Mouse (Mus musculus) retina, adult 2 months (tissue): ENCODE results near the gene Dbn1.

Experiments used
- DNase-seq: peaks from one replicate; pipeline ENCODE4 v3.0.0-alpha.2; 2012; ENCODE audit warnings: low read depth, low spot score

Dbn1 gene

GRCm38 (mm10) chr13:55478036-55478435, 9.9 kb downstream of the Dbn1 start:
- no peak for DNase-seq

- DNase-seq: no peak
These were observed 10.4 kb downstream of the Dbn1 start for GRCm38 (mm10) chr13:55477492-55477891.

- DNase-seq: no peak
These were observed 11.7 kb downstream of the Dbn1 start for GRCm38 (mm10) chr13:55476256-55476655.

GRCm38 (mm10) chr13:55475750-55476149, 12.2 kb downstream of the Dbn1 start:
- no peak for DNase-seq

DNA sequence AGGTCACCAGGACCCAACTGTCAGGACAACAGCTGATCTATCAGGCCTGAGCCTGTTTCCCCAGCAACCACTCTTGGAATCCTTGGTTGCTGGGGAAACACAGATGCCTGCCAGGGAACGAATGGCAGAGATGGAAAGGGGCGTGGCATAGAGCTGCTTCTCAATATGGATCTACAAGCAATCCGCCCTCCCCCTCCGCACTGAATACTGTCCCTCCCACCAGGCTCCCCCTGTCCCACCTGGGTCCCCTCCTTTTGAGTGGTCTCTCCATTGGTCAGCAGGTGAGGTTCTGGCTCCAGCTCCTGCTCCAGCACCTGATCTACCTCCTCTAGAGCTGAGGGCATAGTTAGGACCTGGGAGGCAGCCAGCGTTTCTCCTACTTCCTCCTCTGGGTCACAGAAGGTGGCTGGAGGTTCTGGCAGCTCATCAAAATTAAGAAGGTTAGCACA, 13.3 kb downstream of the Dbn1 start:
- DNase-seq: no peak

GRCm38 (mm10) chr13:55473961-55474360, 13.9 kb downstream of the Dbn1 start:
- no peak for DNase-seq

DNA sequence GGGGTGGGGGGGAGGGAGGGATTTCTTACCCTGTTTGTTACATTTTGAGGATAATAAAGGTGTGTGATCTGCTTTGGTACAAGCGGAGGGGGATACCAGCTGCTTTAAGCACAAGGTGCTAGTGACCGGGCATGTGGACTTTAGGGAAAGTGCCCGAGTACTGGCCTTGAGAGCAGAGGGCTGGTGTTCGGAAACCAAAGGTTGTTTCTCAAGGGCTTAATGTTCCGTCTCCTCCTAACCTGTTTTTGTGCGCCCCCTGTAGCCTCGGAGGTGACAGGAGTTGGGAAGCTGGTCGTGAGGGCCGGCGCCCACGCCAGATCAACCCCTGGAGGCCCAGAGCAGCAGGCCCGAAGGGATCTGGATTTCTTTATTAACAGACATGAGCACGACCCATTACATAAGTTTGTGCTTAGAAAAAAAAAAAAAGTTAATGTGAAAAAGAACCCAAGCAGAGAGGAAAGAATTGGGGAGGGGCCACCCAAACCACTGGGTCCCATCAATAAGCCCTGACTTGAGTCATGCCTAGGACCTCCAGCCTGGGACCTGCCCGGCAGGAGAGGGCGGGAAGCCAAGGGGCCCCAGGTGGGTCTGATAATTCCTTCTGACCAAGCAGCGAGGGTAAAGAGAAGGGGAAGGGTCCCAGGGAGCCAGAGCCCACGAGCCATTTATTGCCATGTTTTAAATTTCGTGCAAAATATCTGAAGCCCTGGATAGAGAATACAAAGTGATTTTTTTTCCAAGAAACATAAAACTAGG, 14.7 kb downstream of the Dbn1 start:
- DNase-seq: no peak

- no peak for DNase-seq
These were observed 15.5 kb downstream of the Dbn1 start for GRCm38 (mm10) chr13:55472132-55473022.

DNA sequence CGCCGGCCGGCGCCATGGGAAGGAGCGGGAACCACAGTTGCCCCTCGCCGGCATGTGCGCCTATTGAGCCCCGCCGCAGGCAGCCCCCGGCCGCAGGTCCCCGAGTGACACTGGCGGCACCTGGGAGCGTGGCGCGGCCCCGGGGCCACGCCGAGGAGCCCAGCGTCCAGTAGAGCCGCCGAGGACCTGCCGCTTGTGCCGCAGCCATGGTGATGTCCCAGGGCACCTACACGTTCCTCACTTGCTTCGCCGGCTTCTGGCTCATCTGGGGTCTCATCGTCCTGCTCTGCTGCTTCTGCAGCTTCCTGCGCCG, 16.1 kb downstream of the Dbn1 start:
- DNase-seq: no peak

- no peak for DNase-seq
These were observed 16.6 kb downstream of the Dbn1 start for GRCm38 (mm10) chr13:55471156-55471818.

DNA sequence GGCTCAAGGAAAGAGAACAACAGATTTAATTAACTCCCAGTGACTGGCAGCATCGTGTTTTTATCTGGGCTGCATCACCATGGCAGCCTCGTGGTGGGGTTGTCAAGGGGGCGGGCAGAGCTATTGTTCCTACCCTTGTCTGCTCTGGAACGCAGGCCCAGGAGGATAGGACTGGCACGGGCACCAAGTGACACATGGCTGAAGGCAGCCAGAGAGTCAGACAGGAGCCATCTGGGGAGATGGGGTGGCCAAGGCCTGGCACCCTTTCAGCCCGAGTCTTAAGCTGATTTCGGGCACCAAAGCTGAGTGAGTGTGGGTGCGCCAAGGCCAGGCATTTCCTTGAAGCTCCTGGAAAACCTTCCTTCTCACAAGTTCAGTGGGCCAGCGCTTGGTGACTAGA, 17.5 kb downstream of the Dbn1 start:
- DNase-seq: no peak

DNA sequence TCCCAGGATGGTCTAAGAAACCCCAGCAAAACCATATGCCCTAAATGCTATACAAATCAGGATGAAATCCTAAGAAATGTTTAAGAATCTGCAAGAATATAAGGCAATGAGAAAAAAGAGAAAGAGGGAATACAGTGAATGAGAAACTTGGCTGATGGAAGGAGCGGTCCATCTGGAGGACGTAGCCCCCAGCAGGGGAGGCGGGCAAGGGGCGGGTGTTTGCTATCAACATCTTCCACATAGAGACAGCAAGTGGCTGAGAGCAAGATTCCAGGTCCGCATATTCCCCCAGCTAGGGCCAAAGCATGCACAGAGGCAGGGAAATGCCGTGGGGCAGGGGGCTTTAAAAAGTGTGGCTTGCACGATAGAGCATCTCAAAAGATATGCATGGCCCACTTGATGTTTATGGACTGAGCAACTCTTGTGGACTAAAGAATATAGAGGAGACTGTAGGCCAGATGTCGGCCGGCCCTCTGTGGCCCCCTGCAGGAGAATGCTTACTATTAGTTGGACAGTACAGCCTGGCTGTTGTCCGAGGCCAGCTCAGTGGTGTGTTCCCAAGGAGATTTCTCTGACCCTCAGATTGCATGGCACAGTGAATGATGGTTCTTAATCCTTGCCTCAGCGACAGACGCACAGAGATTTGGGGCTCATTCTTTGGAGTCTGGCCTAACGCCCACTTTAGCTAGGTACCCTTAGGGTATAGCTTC, 18.9 kb downstream of the Dbn1 start:
- DNase-seq: no peak

DNA sequence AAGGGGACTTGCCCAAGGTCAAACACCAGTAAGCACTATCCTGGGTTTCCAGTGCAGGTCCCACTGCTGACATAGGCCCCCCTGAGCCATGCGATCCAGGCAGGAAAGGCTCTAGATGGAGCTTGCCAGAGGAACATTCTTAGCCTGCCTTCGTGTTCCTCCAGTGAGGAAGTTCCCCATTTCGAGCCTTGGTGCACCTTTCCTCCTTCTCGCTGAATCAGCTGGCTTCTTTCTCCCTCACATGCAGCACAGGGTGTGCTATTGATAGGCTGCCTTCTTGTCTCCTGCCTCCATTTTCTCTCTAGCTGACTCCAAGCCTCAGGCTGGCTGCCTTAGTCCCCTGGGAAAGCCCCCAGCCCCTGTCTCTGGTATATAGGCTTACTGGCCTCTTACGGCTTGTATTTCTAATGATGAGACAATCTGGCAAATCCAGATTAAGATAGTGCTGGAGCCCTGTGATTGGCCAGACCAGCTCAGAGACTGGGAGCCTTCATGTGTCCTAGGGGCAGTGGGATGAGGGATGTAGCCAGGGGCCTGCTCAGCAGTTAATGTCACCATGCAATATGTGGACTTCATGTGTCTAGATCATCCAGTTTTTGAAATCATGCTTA, 22.0 kb downstream of the Dbn1 start:
- DNase-seq: no peak

DNA sequence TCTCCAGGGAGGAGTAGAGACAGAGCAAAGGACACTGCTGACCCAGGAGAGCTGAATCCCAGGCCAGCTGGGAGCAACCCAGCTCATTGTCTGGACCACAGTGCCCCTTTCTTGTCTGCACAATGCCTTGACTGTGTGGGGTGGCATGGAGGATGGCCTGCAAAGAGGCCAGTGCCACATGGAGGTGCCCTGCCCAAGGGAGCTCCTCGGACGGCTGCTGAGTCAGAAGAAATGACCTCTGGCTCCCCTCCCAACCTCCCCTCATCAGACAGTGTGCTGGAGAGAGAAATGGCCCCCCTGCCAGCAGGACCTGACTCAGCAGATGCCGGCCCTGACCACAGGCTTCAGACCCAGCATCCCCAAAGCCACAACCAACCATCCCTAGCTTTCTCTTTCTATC, 22.7 kb downstream of the Dbn1 start:
- DNase-seq: no peak

GRCm38 (mm10) chr13:55464027-55464884, 23.7 kb downstream of the Dbn1 start, which contains the start of gene Prr7:
Prr7 (plus strand) TSS chr13:55464267.
- no peak for DNase-seq

- no peak for DNase-seq
These were observed 24.4 kb downstream of the Dbn1 start for GRCm38 (mm10) chr13:55463399-55464026.

DNA sequence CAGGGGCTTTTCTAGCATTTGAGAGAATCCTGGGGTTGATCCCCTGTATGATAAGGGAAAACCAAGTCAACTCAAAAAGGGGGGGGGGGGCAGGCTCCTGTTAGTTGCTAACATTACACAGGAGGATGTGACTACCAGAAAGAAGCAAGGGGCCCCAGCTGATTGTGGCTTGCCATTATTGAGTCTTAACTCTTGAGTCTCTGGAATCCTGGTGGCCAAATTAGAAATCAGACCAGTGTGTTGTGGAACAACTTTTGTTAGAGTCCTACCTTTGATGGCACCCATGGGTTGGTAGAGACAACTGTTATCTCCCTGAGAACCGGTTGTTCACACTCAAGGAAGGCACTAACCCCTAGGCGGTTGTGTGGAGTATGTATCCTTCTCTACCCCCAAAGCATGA, 24.9 kb downstream of the Dbn1 start:
- DNase-seq: no peak

DNA sequence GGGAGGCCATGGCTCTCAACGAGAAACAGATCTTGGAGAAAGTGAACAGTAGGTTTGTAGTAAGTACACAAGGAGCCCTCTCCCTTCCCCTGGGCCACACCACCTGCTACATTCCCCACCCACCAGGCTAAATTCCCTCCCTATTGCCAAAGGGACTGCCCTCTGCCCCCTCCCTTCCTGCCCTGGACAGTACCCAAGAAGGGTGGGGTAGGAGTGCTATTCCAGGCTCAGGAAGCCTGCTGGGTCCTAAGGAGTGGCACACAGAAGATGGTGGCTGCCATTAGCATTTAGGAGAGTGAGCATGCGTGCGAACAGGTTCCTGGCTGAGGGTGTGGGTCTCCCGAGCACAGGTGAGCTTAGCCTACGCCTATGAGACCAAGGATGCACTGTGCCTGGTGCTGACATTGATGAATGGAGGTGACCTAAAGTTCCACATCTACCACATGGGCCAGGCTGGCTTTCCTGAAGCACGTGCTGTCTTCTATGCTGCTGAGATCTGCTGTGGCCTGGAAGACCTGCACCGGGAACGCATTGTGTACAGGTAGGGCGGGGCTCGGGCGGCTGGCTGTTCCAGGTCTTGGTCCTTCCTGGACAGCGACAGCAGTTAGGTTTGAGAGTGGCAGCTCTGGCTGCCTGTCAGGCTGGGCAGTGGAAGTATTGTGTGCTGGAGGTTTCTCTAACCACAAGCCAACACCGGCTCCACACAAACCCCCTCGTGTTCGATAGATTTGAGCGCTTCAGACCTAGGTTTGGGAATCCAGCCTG, 35.9 kb downstream of the Dbn1 start:
- DNase-seq: no peak

DNA sequence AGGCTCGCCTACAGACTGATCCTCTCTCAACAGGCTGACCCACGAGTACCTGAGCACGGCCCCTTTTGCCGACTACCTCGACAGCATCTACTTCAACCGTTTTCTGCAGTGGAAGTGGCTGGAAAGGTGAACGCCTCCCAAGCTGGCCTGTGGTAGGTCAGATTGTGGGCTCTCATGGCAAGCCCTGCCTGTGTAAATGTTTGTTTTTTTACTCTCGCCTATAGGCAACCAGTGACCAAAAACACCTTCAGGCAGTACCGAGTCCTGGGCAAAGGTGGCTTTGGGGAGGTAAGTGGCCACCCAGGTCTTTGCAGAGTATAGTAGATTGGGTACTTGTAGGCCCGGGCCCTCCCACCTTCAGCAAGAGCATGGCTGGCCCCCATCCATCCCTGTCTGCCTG, 36.6 kb downstream of the Dbn1 start:
- DNase-seq: no peak
